8 mouse cellular contexts compared by ENCODE assay signal in the genomic region with DNA sequence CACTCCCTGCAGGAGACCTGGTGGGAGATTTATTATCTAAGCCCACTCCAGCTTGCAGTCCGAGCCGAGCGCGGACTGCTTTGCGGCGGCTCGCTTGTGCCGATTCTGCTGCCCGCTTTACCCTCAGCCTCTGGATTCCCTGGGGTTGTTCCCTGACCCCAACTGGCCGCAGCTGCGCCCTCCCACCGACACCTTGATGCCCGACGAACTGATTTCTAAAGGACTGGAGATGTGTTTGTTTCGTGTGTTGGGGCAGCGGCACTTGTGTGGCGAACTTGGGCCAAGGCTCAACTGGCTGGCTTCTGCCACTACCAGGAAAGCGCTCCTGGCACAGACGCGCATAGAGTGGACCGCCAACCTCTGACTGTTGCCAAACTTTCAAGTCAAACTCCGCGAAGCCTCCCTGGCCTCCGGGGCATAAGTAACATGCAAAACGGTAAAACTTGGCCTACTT. TPM values are rescaled to one million over a fixed set of nuclear protein-coding genes. Genes with fewer than 3 reads are reported as not detected.
DNase-seq lines count a peak whose midpoint lies in the region; ATAC-seq lines count a peak whose summit lies in the region.

No protein-coding gene starts in this region.

- DNase-seq in heart, adult 11 months, result peak; percentile 78
- DNase-seq in heart, postnatal 36 days, result no peak
- DNase-seq in embryo, embryonic 9.5 days (ENCODE audit: extremely low spot score), result peak; percentile 67
- peak; percentile 25 to 43 for DNase-seq in heart, postnatal 14 days
- DNase-seq in liver, embryonic 13.5 days, result no peak
- no peak for DNase-seq in left cerebral cortex, postnatal 25 days (ENCODE audit: low spot score in 2 of 2)

- H3K36me3 ChIP-seq in liver, embryonic 13.5 days, result no peaks in the 10 kb centered on the region

- H3K4me1 ChIP-seq in liver, embryonic 13.5 days (replicated peaks), result no peaks in the 10 kb centered on the region

- peaks cover 78% of the 10 kb centered on the region for H3K27me3 ChIP-seq in liver, embryonic 13.5 days

- H3K9me3 ChIP-seq in liver, embryonic 13.5 days (replicated peaks), result no peaks in the 10 kb centered on the region

- no peak overlapping the region for H3K9ac ChIP-seq in liver, embryonic 13.5 days

- no peak for ATAC-seq in liver, embryonic 13.5 days (ENCODE audit: low read depth)
- no peak for ATAC-seq in CD4-positive, CD25-positive, alpha-beta regulatory T cell, adult 4 months
- no peak for ATAC-seq in cerebellum, adult (ENCODE audit: insufficient number of reproducible peaks, low FRiP score, low TSS enrichment)

- WGBS in liver, embryonic 13.5 days (ENCODE audit: insufficient replicate concordance), result 2% methylated on average over 25 of the region's 25 CpGs

- H3K4me2 ChIP-seq in liver, embryonic 13.5 days, result 0 out of 2 replicates have a peak overlapping the region, but pooled peaks have one; percentile 1

- intact Hi-C loops in heart, postnatal 36 days (cut with DNase I), result loop anchor here (10.0 kb wide), 1 partner anchor 230 kb away; the partner anchor contains the start of gene Nkx2-3
- intact Hi-C loops in heart, postnatal 14 days (cut with DNase I), result no loop called here
- intact Hi-C loops in left cerebral cortex, postnatal 25 days (cut with DNase I), result loop anchor here (10.0 kb wide), 1 partner anchor 230 kb away; the partner anchor contains the start of gene Nkx2-3

- no peak overlapping the region for H3K4me3 ChIP-seq in liver, embryonic 13.5 days (replicated peaks)

- H3K27ac ChIP-seq in liver, embryonic 13.5 days, result no peak overlapping the region

RNA-seq across cellular contexts. Expression of gene Hpse2, which starts 3.1 kb away (rescaled TPM):
- under 1 TPM in 1 of 2 experiments, not detected in 1; 0.14 TPM for total RNA-seq in heart, postnatal 36 days (2021)
- under 1 TPM; 0.22 to 0.44 TPM for total RNA-seq in heart, postnatal 14 days (2021)
- polyA plus RNA-seq in liver, embryonic 13.5 days (2015; fragmentation: Nextera tagmentation; extraction: Ambion mirVana), result 0.02 TPM in 1 of 2 replicates, not detected in the other
- polyA plus RNA-seq in CD4-positive, CD25-positive, alpha-beta regulatory T cell, adult 4 months (2017; shearing (Covaris generic)), result under 1 TPM in 1 of 2 experiments, not detected in 1; 0.14 TPM
- total RNA-seq in left cerebral cortex, postnatal 25 days (2021), result under 1 TPM in 1 of 2 experiments, not detected in 1; 0.37 TPM

RNA-seq across cellular contexts. Expression of gene Cnnm1, which starts 55.2 kb away (rescaled TPM):
- not detected for total RNA-seq in heart, postnatal 36 days (2021)
- under 1 TPM; 0.07 TPM for total RNA-seq in heart, postnatal 14 days (2021)
- polyA plus RNA-seq in liver, embryonic 13.5 days (2015; fragmentation: Nextera tagmentation; extraction: Ambion mirVana), result 0.07 and 0.37 TPM in 2 replicates
- polyA plus RNA-seq in CD4-positive, CD25-positive, alpha-beta regulatory T cell, adult 4 months (2017; shearing (Covaris generic)), result not detected
- 10 to 100 TPM; 95.3 to 98.9 TPM for total RNA-seq in left cerebral cortex, postnatal 25 days (2021)

Comparison
In these comparisons a context has a peak if more than half of its experiments do, and no peak if none do; other contexts are left out.
1. DNase-seq: peak in heart, adult 11 months (single experiment), embryo, embryonic 9.5 days (single experiment) and heart, postnatal 14 days (2 of 2); none in heart, postnatal 36 days (0 of 2), liver, embryonic 13.5 days (single experiment) and left cerebral cortex, postnatal 25 days (0 of 2).
2. RNA of gene Cnnm1, which starts 55.2 kb away (total RNA-seq): 95.3 to 98.9 TPM in left cerebral cortex, postnatal 25 days; 0.07 TPM in heart, postnatal 14 days and not detected in heart, postnatal 36 days; every median in the first group is over 10 times any median in the second.